15 mouse cellular contexts compared by ENCODE assay signal in the genomic region with DNA sequence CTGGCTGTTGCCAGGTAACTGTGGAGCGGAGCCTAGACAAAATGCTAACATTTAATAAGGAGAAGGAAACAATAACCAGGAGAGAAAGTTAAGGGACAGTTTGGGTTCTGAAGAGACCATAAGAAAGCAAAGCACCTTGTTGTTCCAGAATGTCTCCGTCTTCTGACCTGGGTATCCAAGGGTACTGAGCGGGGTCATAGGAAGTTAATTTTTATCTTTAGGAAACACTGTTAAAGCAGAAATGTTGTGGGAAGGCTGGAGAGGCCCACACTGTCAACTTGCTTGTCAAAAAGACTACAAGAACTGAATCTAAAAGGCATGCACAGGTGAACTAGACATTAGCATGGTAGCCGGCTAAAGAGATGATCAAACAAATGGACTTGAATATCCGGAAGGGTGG.
"Had no signal": no experiment of that assay in that cellular context is flagged by ENCODE, and none has a peak within 500 bp of the region (broad histone marks: within the 10 kb centered on the region; RNA-seq: fewer than 3 reads in every experiment).

No protein-coding gene starts in this region.

- DNase-seq: layer of hippocampus, adult 9-11 months; liver; liver, postnatal 0 days; lung, embryonic 14.5 days; midbrain, embryonic 14.5 days; thymus, adult 18-20 months; thymus, postnatal 36 days had no signal

- H3K9ac ChIP-seq: limb, embryonic 13.5 days; liver, embryonic 14.5 days; liver, postnatal 0 days; lung, embryonic 14.5 days had no signal

- H3K27ac ChIP-seq: layer of hippocampus, adult 2 months; limb, embryonic 10.5 days; limb, embryonic 13.5 days; liver, embryonic 14.5 days; macrophage had no signal

- ATAC-seq: intestine, postnatal 0 days; liver, postnatal 0 days; lung, postnatal 0 days had no signal

- H3K4me3 ChIP-seq: layer of hippocampus, adult 2 months; limb, embryonic 10.5 days; limb, embryonic 13.5 days had no signal

- H3K4me1 ChIP-seq: limb, embryonic 13.5 days had no signal

- H3K9me3 ChIP-seq: limb, embryonic 10.5 days had no signal

- H3K36me3 ChIP-seq: limb, embryonic 10.5 days; limb, embryonic 13.5 days had no signal

- H3K4me2 ChIP-seq: limb, embryonic 13.5 days; lung, embryonic 14.5 days; midbrain, embryonic 11.5 days had no signal
